Mouse (Mus musculus): Measurements from ENCODE around the gene F12.

DNA sequence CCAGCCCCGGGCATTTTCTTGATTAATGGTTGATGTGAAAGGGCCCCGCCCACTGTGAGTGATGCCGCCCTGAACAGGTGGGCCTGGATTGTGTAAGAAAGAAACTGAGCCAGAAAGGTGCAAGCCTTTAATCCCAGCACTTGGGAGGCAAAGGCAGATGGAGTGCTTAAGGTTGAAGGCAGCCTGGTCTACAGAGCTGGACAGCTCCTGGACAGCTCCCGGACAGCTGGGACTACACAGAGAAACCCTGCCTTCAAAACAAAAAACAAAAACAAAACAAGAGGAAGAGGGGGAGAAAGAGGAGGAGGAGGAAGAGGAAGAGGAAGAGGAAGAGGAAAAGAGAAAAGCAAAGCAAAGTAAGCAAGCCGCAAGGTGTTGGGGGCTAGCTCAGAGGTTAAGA is 7.5 kb downstream of the F12 start:
- TF ChIP-seq POLR2A (IDR thresholded peaks at IDR 0.05; ENCODE audit: borderline replicate concordance, low read depth, low read length) (no peak), CTCF (IDR thresholded peaks at IDR 0.05; ENCODE audit: low read depth, low read length) (no peak)
